Mouse (Mus musculus): Measurements from ENCODE around the gene Gosr2.

Gene Gosr2

GRCm38 (mm10) chr11:103697565-103698176, at the start of gene Gosr2:
Gosr2 (minus strand) TSS chr11:103697898.
- peak; percentile 89 for DNase-seq (ENCODE audit: low spot score)

- no peak for DNase-seq (ENCODE audit: low spot score)
Observed at GRCm38 (mm10) chr11:103735046-103735781, 37.5 kb upstream of the Gosr2 start.

GRCm38 (mm10) chr11:103734411-103735045, 36.8 kb upstream of the Gosr2 start:
- DNase-seq (ENCODE audit: low spot score) = no peak

- DNase-seq (ENCODE audit: low spot score) = no peak
Observed at GRCm38 (mm10) chr11:103733961-103734360, 36.3 kb upstream of the Gosr2 start.

- DNase-seq (ENCODE audit: low spot score) = no peak
Observed at GRCm38 (mm10) chr11:103733069-103733468, 35.4 kb upstream of the Gosr2 start.

GRCm38 (mm10) chr11:103732306-103732705, 34.6 kb upstream of the Gosr2 start:
- no peak for DNase-seq (ENCODE audit: low spot score)

- no peak for DNase-seq (ENCODE audit: low spot score)
Observed at GRCm38 (mm10) chr11:103731594-103731993, 33.9 kb upstream of the Gosr2 start.

GRCm38 (mm10) chr11:103729282-103729985, 31.7 kb upstream of the Gosr2 start:
- DNase-seq (ENCODE audit: low spot score) = no peak

- DNase-seq (ENCODE audit: low spot score) = no peak
Observed at GRCm38 (mm10) chr11:103724331-103724771, 26.7 kb upstream of the Gosr2 start.

- peak; percentile 37 for DNase-seq (ENCODE audit: low spot score)
Observed at GRCm38 (mm10) chr11:103722040-103722481, 24.4 kb upstream of the Gosr2 start.

- peak; percentile 81 for DNase-seq (ENCODE audit: low spot score)
Observed at GRCm38 (mm10) chr11:103721468-103722039, 23.9 kb upstream of the Gosr2 start.

- peak; percentile 28 for DNase-seq (ENCODE audit: low spot score)
Observed at GRCm38 (mm10) chr11:103719436-103719835, 21.7 kb upstream of the Gosr2 start.

GRCm38 (mm10) chr11:103716971-103717370, 19.3 kb upstream of the Gosr2 start:
- peak; percentile 29 for DNase-seq (ENCODE audit: low spot score)

GRCm38 (mm10) chr11:103714074-103714473, 16.4 kb upstream of the Gosr2 start:
- DNase-seq (ENCODE audit: low spot score) = no peak

- DNase-seq (ENCODE audit: low spot score) = no peak
Observed at GRCm38 (mm10) chr11:103711851-103712587, 14.3 kb upstream of the Gosr2 start.

- no peak for DNase-seq (ENCODE audit: low spot score)
Observed at GRCm38 (mm10) chr11:103709982-103710381, 12.3 kb upstream of the Gosr2 start.

- DNase-seq (ENCODE audit: low spot score) = no peak
Observed at GRCm38 (mm10) chr11:103707005-103707404, 9.3 kb upstream of the Gosr2 start.

GRCm38 (mm10) chr11:103698226-103698625, 528 bp upstream of the Gosr2 start:
- DNase-seq (ENCODE audit: low spot score) = no peak

- DNase-seq (ENCODE audit: low spot score) = no peak
Observed at GRCm38 (mm10) chr11:103696851-103697564, 690 bp downstream of the Gosr2 start.

GRCm38 (mm10) chr11:103693241-103693640, 4.5 kb downstream of the Gosr2 start:
- DNase-seq (ENCODE audit: low spot score) = no peak

- DNase-seq (ENCODE audit: low spot score) = no peak
Observed at GRCm38 (mm10) chr11:103691036-103691435, 6.7 kb downstream of the Gosr2 start.
